Mouse (Mus musculus): ENCODE results near the gene Tfb2m.

Tfb2m gene

DNA sequence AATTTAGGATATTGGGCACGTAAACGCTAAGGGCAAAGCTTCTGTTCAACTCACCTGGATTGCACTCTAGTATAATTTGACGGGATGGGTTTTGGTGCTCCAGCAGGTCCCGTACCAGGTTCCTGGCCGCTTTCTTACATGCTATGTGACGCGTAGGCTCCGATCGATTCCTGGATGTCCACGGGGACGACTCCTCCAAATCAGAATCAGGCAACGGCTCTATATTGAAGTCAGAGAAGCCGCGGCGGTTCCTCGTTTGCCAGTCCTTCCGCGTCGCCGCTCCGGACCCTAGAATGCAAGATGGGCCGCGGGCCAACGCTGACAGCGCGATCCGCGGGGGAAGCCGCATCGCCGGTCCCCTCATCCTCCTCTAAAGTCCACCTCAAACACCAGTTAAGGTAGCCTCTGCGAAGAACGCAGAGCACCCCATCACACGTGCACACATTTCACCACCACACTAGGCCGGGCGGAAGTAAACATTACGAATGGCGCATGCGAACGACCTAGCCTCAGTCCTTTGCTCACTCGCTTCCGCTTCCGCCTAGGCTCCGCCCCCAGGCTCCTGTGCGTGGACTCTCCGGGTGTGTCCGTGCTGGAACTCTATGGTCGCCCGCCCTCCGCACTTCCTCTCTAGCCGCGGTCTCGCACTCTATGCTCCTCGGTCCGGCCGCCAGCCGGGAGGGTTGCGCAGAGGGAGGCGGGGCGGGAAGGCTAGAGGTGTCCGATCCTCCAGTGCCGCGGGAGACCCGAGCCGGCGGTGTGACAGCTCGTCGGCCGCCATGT, at the start of gene Tfb2m, which contains the start of gene Cnst:
Gene Tfb2m (minus strand): TSS at position 500 of the 783 bp plus-strand sequence.
Gene Cnst (plus strand): TSS at position 603 of the 783 bp plus-strand sequence.
- peak; percentile 98 for DNase-seq

DNA sequence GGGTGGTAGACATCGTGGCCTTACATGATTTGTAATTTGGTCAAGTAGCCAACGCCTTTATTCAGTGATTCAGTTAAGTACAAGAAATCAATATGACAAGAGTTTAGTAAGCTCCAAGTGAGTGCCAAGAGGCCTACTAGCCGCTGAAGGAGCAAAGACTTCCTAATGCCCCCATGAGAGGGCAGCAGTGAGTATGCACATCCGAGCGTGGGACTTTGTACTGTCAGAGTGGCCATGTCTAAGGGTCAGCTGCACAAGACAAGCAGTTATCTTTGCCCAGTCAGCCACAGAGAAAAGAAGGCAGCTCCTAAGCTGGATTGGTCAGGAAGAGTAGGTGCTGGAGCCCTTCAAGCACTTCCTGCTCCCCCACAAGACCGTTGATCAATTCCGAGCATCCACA, 46.9 kb upstream of the Tfb2m start:
- peak; percentile 14 for DNase-seq

DNA sequence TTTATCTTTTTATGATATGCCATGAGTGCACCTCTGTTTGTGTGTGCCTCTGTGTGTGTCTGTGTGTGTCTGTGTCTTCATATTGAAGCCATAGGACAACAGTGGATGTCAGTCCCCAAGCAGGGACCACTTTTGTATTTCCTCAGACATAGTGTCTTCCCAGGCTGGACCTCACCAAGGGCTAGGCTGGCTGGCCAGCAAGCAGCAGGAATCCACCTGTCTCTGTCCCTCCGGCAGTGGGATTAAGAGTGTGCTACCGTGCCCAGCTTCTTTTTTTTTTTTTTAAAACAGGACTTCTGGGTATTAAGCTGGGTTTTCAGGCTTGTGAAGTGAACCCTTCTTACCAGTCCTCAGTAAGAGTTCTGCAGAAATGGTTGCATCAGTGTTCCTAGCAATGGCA, 46.1 kb upstream of the Tfb2m start:
- DNase-seq, result no peak

DNA sequence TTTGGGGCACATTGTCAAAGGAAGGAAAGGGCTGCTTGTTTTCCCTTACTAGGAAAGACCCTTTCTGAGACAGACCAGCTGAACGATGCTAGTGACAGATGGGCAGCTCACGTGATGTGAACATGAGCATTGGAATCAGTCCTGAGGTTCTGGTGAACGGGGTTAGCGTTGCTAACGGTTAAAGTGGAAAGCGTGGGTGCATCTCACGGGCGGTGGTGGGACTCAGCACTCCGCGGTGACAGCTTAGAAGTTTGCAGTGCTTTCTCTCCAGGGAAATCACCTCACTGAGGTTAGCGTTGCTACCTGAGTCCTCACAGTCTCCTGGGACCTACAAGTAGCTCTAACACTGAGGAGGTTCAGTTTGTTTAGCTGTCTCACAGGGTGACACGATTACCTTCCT, 45.6 kb upstream of the Tfb2m start:
- no peak for DNase-seq

DNA sequence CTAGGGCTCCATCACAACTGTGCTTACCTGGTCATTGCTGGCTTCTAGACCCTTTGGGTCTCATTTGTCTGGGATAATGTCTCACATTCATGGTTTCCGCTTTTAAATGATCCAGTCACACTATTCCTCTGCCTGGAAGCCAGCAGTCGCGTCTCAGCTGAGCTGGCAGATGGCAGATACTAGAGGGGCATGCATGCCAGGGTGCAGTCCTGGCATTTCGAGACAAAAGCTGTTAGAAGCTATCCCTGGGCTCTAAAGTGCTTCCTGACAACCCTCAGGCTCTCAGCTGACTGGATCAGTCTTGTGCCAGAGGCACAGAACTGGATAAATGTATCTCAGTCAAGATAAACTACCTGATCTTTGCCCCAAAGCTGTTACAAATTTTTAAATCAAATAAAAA, 42.2 kb upstream of the Tfb2m start:
- DNase-seq, result no peak

DNA sequence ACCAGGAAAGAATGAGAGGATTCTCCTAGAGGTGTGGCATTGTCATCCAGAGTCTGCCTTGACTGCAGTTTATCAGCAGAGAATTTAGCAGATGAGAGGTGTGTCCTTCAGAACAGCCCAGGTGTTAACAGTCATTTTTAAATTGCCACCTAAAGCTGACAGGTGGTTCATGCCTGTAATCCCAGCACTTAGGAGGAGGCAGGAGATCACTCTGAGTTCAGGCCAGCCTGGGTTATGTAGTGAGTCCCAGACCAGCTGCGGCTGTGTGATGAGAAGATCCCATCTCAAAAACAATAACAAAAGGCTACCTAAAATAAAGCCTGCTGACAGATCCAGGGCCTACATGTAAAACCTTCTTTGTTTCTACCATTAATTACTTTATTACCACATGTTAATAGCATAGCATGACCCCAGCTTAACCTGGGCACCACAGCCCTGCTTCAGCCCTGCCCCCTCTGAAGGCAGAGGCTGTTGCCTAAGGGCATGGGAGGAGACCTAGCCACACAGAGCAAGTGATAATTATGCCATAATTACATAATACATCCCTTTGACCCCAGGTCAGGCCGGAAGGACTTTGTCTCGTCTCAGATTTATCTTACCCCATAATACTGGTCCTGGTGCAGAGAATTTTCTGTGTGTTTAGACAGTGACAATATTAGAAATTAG, 40.5 kb upstream of the Tfb2m start:
- no peak for DNase-seq

DNA sequence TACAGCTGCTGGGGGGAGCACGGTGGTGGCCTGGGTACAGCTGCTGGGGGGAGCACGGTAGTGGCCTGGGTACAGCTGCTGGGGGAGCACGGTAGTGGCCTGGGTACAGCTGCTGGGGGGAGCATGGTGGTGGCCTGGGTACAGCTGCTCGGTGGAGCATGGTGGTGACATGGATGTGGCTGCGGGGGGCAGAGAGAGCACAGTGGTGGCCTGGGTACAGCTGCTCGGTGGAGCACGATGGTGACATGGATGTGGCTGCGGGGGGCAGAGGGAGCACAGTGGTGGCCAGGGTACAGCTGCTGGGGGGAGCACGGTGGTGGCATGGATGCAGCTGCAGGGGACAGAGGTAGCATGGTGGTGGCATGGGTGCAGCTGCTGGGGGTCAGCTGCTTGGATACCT, 39.6 kb upstream of the Tfb2m start:
- no peak for DNase-seq

DNA sequence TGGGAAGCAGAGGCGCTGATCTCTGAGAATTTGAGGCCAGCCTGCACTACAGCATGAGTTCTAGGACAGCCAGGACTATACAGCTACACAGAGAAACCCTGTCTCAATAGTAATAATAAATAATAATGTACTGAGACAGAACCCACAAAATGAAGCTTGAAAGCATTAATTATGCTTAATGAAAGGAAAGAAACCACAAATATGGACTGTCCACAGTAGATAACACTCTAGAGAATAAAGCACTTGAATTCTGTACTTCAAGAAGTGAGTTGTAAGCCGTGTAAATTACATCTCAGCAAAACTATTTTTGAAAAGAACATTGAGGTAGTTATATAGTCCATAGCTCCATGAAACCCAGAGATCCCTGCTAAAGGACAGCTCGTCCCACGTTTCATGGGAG, 38.2 kb upstream of the Tfb2m start:
- no peak for DNase-seq

DNA sequence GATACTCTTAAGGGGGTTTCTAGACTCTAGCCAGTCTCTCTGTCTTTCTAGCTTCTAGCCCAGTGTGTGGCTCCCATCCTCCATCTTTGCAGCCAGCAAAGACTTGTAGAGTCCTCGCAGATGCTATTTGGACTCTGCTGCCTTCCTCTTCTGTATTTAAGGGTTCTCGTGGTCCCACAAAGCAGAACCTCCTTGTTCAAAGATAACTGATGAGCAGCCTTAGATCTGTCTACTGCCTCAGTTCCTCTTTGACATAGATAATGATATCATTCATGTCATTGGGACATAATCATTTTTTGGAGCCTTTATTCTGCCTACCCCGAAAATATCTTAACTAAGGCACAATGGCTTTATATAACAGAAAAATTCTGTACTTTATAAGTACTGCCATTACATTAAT, 37.0 kb upstream of the Tfb2m start:
- no peak for DNase-seq

DNA sequence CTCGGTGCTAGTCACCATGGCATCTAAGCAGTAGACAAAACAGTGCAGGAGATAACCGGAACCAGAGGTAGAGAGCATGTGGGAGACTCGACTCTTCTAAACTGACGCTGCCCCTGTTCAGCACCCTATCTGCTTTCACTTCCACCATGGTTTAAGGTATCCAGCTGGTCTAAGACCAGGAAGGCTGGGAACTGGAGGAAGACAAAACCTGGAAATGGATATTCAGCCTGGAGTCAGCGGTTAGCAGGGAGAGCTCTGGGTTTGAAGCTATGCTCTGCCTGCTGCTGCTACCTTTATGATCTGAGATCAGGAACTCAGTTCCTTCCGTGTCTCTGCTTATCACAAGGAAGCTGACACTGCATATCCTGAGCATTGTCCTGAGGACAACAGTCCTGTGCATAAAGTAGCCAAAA, 36.0 kb upstream of the Tfb2m start:
- DNase-seq, result no peak

DNA sequence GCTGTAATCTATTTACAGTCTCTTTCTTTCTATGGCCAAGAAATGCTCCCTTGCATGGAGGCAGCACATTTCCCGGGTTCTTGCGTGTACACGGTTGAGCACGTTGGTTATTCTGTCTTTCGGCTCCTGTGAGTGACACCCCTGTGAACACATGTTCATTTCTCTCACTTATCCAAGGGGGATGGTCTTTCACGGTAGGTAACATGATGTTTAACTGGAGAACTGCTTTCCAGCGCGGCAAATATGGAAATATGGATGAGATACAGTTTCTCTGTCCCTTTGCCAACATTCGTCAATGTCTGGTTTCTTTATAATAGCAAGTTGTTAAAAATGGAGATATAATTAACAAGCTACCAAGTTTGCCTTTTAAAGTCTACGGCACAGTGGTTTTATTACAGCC, 35.4 kb upstream of the Tfb2m start:
- DNase-seq, result no peak

DNA sequence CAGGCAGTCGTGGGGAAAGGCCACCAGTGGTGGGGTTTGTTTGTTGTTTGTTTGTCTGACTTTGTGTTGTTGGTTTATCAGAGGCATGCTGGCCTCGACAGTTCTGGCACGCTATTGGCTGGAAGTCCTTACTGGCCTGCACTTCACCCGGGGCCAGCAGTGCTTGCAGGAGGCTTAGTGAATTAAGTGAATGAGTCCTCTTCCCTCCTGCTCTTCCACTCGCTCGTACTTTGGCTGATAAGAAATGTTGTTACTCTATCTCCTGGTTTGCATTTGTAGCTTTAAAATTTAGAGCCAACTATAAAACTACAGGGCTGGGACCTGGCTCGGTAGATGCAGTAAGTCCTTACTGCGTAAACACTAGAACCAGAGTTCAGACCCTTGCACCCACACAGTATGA, 34.1 kb upstream of the Tfb2m start:
- DNase-seq, result no peak

DNA sequence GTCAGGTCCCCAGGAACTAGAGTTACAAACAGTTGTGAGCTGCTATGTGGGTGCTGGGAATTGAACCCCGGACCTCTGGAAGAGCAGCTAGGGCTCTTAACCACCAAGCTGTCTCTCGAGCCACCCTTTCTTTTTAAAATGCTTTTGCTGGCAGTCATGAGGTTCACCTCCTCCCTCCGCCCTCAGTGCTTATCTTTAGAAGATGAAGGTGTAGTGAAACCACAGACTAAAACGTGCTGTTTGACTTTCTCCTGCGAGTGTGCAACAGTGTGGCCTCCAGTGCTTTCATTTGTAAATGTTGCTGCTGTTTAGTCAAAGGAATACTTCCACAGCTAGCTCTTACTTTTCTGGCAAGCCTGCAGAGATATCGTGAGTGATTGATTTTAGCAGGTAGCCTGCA, 32.6 kb upstream of the Tfb2m start:
- DNase-seq, result no peak

DNA sequence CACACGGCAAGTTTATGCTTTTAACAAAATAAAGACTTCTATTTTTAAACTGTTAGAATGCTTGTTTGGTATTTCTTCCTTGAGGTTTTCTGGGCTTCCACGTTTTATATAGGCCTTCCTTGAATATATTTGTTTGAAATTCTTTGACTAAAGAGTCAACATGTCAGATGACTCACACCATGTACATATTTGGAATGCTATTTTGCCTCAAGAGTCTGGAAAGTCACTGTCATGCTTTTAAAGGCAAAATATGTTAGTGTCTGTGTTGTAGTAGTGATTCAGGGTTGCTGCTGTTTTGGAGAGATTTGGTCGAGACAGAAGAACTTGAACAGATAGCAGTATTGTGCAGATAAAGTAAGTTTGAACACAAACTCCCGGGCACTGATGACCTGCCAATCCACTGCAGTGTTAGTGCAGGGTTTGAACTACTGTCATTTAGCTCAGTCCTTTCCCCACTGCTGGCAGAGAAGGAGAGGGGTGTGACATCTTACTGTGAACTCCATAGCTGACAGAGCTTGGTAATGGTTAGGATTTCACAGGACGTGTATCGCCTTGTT, 27.7 kb upstream of the Tfb2m start:
- DNase-seq, result no peak

DNA sequence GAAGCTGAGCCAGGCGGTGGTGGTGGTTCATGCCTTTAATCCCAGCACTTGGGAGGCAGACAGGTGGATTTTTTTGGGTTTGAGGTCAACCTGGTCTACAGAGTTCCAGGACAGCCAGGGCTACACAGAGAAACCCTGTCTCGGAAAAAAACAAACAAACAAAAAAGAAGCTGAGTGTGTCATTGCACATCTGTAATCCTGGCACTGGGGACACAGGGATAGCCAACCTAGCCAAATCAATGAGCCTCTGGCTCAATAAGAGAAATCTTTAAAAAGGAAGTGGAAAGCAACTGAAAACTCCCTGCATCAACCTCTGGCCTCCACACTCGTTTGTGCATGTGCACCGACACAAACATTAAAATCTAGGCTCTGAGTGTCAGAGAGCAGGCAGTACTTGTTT, 25.6 kb upstream of the Tfb2m start:
- no peak for DNase-seq

DNA sequence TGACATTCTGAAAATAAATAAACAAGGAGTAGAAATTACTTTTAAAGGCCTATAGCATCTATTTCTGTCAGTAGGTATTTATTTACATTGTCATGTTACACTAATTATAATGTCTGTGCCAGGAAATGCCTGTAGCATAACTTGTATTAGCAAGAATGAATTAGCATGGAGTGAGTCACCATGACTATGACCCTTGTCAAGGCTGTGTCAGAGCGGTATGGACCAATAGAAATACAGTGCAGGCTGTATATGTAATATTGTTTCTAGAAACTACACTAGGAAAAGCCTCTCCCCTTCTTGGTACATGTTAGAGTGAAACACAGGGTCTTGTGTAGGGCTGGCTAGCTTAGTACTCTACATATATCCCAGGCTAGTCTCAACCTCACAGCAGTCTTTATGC, 24.4 kb upstream of the Tfb2m start:
- no peak for DNase-seq

DNA sequence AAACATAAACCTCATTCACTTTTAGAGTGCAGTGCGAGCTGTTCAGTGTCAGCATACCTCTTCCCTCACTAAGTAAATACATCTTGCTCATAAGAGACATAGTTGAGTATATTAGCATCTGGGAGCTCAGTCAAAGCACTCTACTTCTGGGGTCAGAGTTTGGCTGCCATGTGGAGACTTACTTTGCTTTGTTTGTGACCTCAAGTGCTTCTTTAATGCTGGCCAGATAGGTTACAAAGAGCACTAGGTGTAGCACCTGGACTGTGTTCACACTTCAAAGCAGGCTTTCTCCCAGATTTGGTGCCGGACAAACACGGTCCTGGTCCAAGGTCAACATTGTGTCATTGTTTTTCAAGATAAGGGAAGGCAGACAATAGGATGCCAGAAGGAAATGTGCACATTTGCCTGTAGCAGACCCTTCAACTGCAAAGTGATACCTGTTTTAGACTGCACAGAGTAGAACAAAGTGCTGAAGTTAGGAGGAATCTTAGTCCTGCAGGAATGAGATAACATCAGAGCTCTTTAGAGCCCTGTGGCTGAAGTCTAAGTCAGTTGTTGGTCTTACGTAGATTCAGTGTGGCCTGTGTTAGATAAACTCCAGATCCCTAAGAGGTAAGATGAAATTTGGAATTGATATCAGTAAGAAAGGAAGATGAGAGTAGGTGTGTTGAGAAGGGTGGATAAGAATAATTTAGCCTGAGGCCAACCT, 22.8 kb upstream of the Tfb2m start:
- DNase-seq, result peak; percentile 33

DNA sequence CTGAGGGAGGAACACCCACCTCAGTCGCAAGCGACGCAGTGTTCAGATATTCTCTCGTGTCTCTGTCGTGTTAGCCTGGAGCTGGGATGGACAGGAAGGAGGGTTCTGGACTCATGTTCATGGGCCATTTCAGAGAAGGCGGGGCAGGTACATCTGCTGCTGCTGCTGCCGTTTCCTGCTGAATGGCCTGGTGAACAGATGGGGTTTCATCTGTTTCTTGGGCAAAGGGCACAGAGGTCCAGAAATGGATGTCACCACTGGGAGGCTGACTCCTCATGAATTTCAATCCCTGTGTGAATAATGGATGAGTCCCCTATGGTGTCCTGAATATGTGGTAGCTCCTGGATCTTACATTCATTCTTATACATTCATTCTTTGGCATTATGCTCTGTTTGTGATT, 21.5 kb upstream of the Tfb2m start:
- no peak for DNase-seq

DNA sequence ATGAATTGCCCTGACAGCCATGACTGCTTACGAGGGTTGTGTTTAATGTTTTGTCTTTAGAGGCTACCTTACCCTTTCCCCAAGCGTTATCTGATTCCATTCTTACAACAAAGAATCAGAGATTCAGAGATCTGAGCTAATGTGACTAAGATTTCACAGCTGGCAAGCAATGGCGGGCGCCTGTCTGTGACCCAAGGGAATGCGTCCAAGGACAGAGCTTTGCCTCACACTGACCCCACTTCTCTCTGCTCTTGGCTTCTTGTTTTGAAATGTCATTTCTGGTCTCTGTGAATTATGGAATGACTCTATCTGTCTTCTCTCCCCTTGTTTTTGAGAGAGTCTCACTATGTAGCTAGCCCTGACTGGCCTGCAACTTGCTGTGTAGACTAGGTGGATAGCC, 17.9 kb upstream of the Tfb2m start:
- DNase-seq, result peak; percentile 38

DNA sequence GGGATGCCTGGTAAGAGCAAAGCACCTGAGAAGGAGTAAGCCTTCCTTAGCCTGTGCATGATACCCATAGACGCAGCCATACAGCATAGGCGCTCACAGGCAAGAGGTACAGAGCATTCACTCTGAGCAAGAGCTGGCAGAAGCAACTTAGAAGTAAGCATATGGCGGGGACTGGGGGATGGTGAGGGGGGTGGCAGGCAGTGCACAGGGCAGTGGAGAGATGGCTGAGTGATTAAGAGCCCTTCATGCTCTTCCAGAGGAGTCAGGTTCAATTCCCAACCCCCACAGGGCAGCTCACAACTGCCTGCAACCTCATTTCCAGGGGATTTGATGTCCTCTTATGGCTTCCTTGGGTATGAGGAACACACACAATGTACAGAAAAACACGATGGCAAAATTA, 17.1 kb upstream of the Tfb2m start:
- no peak for DNase-seq

DNA sequence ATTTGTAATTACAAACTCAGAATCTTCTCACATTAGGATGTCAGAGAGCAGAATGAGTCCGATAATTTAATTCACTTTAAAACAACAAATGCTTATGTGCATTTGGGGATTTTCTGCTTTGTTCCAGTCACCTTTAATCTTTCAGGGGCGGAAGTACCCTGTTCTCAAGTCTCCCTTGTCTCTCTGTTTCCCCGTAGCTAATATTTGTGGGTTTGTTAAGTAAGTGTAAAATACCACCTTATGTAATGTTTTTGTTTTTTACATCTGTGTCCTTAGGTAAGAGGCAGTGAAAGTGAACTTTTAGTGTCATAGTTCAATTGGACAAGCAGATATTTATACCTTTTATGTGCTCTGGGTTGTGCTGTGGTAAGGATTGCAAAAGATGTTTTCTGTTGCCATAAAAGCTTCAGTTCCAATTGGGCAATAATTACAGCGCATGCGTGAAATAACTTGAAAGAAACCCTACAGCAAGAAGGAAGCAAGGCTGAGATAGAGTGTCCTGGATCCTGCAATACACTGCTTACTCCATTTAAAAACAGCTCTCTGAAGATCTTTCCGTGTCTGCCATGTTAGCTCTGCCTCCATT, 14.9 kb upstream of the Tfb2m start:
- DNase-seq, result no peak

DNA sequence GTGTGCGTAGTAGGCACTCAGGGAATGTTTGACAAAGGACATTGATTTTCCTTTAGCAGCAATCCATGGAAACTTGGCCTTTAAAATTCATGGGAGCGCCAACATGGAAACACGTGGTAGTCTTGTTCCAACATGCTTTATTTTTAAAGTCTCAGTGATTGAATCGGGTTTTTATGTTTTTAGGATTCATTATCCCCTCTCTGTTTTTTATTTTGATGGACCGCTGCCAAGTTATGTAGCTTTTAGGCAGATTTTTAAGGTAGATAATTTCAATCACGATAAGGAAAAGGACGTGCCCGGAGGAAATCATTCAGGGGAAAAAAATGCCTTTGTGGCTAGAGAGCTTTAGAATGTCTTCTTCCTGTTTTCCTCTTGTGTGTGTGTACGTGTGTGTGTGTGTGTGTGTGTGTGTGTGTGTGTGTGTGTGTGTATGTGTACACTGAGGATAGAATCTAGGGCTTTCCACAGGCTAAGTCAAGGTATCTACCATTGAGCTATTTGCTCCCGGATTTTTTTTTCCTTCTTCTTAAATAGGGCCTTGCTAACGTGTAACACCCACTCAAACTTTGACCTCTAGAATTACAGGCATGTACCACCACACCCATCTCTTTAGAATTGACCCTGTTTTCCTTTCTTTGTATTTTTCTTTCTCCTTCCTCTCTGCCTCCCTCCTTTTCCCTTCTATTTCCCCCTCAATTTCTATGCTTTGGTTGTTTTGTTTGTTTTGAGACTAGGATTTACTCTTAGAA, 13.6 kb upstream of the Tfb2m start:
- no peak for DNase-seq

DNA sequence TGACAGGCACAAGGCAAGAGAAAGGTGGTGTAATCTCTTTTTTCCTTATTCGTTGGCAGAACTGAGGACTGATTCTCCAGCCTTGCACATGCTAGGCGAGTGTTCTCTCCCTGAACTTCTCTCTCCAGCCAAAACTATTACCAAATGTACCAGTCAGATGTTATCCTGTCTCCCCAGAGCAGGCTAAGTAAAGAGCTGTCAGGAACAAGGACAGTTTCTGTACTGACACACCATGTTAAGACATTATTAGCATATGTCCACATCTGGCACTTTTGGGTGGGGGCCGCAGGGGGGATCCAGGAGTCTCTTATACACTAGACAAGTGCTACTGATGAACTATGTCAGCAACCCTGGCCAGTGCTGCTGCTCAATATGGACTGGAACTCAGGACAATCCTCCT, 10.9 kb upstream of the Tfb2m start:
- DNase-seq, result no peak
